Comparison of ENCODE assay signal across 42 mouse cellular contexts in the genomic region with DNA sequence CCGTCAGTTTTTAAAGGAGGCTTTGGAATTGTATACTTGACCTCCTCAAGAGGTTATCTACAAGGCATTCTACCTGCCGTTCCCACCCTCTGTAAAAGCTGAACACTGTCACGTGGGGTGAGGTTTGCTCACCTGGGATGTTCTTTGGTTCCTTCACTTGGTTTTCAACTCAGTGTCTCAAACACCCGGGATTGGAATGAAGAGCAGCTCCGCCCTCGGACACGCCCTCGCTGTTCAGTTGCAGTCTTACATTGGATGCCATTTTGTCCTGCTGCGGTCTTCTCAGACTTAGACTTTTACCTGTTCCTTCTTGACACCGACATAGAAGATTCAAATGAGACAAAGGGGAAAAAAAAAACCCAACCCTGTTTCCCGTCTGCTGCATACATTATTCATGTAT. TPM values are rescaled to one million over a fixed set of nuclear protein-coding genes. Genes with fewer than 3 reads are reported as not detected.
DNase-seq lines count a peak whose midpoint lies in the region; ATAC-seq and TF ChIP-seq lines count a peak whose summit lies in the region.
"Had no signal": no experiment of that assay in that cellular context is flagged by ENCODE, and none has a peak within 500 bp of the region (broad histone marks: within the 10 kb centered on the region; RNA-seq: fewer than 3 reads in every experiment).

No protein-coding gene starts in this region.

- WGBS in lung, embryonic 14.5 days, result 37% methylated on average over 11 of the region's 11 CpGs
- WGBS in stomach, postnatal 0 days, result 35% methylated on average over 11 of the region's 11 CpGs

- H3K4me3 ChIP-seq in lung, embryonic 14.5 days (ENCODE audit: low read depth, low read length), result no peak overlapping the region
- peak overlapping the region; percentile 20 for H3K4me3 ChIP-seq in E14TG2a.4 (replicated peaks; ENCODE audit: low read length)
- H3K4me3 ChIP-seq in stomach, postnatal 0 days (ENCODE audit: low read depth, low read length), result no peak overlapping the region
- H3K4me3 ChIP-seq: embryonic facial prominence, embryonic 10.5 days; embryonic facial prominence, embryonic 15.5 days; forebrain, embryonic 12.5 days; heart, embryonic 10.5 days; heart, embryonic 15.5 days; hindbrain, embryonic 12.5 days; limb, embryonic 12.5 days; liver, embryonic 15.5 days; myocyte; neural tube, embryonic 12.5 days had no signal

- no peaks in the 10 kb centered on the region for H3K4me1 ChIP-seq in lung, embryonic 14.5 days (ENCODE audit: insufficient read depth)
- H3K4me1 ChIP-seq in E14TG2a.4 (replicated peaks; ENCODE audit: low read depth, low read length), result peaks cover 72% of the 10 kb centered on the region
- H3K4me1 ChIP-seq in stomach, postnatal 0 days (replicated peaks; ENCODE audit: control insufficient read depth, insufficient read depth), result no peaks in the 10 kb centered on the region
- H3K4me1 ChIP-seq: embryonic facial prominence, embryonic 15.5 days; heart, embryonic 10.5 days; heart, embryonic 15.5 days; hindbrain, embryonic 12.5 days; liver, embryonic 15.5 days; neural tube, embryonic 12.5 days had no signal

- peak; percentile 54 for DNase-seq in lung, embryonic 14.5 days
- DNase-seq in lung, postnatal 14 days, result no peak
- DNase-seq in R1 (ENCODE audit: low read depth, low spot score), result peak; percentile 98
- DNase-seq in stomach, postnatal 0 days (ENCODE audit: low spot score), result peak; percentile 25
- DNase-seq in spleen, adult 18-20 months, result no peak
- no peak for DNase-seq in heart, postnatal 14 days
- DNase-seq: adrenal gland, adult 8-10 months; cerebellum, adult 8-10 months; cerebellum, postnatal 25 days; gastrocnemius, postnatal 25 days; heart, adult 11 months; heart, postnatal 36 days; kidney, adult 9 months; kidney, postnatal 10 days; right cerebral cortex, adult 18-20 months; thymus, adult 18-20 months; thymus, postnatal 36 days had no signal

- no peaks in the 10 kb centered on the region for H3K36me3 ChIP-seq in lung, embryonic 14.5 days (ENCODE audit: insufficient read depth)
- H3K36me3 ChIP-seq in E14TG2a.4 (ENCODE audit: insufficient read depth, low read length), result peaks cover 45% of the 10 kb centered on the region
- no peaks in the 10 kb centered on the region for H3K36me3 ChIP-seq in stomach, postnatal 0 days (ENCODE audit: control insufficient read depth, insufficient read depth, low read length)
- H3K36me3 ChIP-seq: embryonic facial prominence, embryonic 10.5 days; embryonic facial prominence, embryonic 15.5 days; forebrain, embryonic 12.5 days; heart, embryonic 10.5 days; heart, embryonic 15.5 days; hindbrain, embryonic 12.5 days; limb, embryonic 12.5 days; liver, embryonic 15.5 days; neural tube, embryonic 12.5 days had no signal

- ATAC-seq in lung, embryonic 14.5 days (ENCODE audit: insufficient read depth), result peak; percentile 35; the same call in 1 of the 2 replicates
- ATAC-seq in stomach, postnatal 0 days (ENCODE audit: low FRiP score, low TSS enrichment), result no peak
- ATAC-seq: activated CD4-positive, CD25-positive, alpha-beta regulatory T cell, adult 4 months; hindbrain, postnatal 0 days; intestine, postnatal 0 days; Patski had no signal

- no peak overlapping the region for H3K9ac ChIP-seq in lung, embryonic 14.5 days
- no peak overlapping the region for H3K9ac ChIP-seq in stomach, postnatal 0 days (ENCODE audit: low read length)
- H3K9ac ChIP-seq: embryonic facial prominence, embryonic 15.5 days; forebrain, embryonic 12.5 days; heart, embryonic 15.5 days; hindbrain, embryonic 12.5 days; limb, embryonic 12.5 days; liver, embryonic 15.5 days; neural tube, embryonic 12.5 days had no signal

- peak overlapping the region; percentile 31; the same call in 1 of the 2 replicates for H3K4me2 ChIP-seq in lung, embryonic 14.5 days
- no peak overlapping the region for H3K4me2 ChIP-seq in stomach, postnatal 0 days (replicated peaks; ENCODE audit: low read depth)
- H3K4me2 ChIP-seq: embryonic facial prominence, embryonic 15.5 days; forebrain, embryonic 12.5 days; heart, embryonic 15.5 days; hindbrain, embryonic 12.5 days; limb, embryonic 12.5 days; liver, embryonic 15.5 days; midbrain, embryonic 11.5 days; neural tube, embryonic 12.5 days had no signal

- no peaks in the 10 kb centered on the region for H3K27me3 ChIP-seq in lung, embryonic 14.5 days (ENCODE audit: insufficient read depth, low read length)
- H3K27me3 ChIP-seq in E14TG2a.4 (ENCODE audit: insufficient read depth, low read length), result no peaks in the 10 kb centered on the region
- H3K27me3 ChIP-seq in stomach, postnatal 0 days (ENCODE audit: control insufficient read depth, insufficient read depth, low read length), result no peaks in the 10 kb centered on the region
- H3K27me3 ChIP-seq: embryonic facial prominence, embryonic 15.5 days; forebrain, embryonic 12.5 days; heart, embryonic 15.5 days; hindbrain, embryonic 12.5 days; limb, embryonic 12.5 days; liver, embryonic 15.5 days; neural tube, embryonic 12.5 days had no signal

- TF ChIP-seq EP300 in stomach, postnatal 0 days (optimal IDR thresholded peaks at IDR 0.05), result no peak

- intact Hi-C loops in heart, postnatal 14 days (cut with DNase I), result no loop called here

- no peaks in the 10 kb centered on the region for H3K9me3 ChIP-seq in lung, embryonic 14.5 days (ENCODE audit: low read depth, low read length)
- H3K9me3 ChIP-seq in E14TG2a.4 (ENCODE audit: low read length), result no peaks in the 10 kb centered on the region
- no peaks in the 10 kb centered on the region for H3K9me3 ChIP-seq in stomach, postnatal 0 days (ENCODE audit: control insufficient read depth, low read length)
- H3K9me3 ChIP-seq: embryonic facial prominence, embryonic 10.5 days; embryonic facial prominence, embryonic 15.5 days; forebrain, embryonic 12.5 days; heart, embryonic 10.5 days; heart, embryonic 15.5 days; hindbrain, embryonic 12.5 days; limb, embryonic 12.5 days; liver, embryonic 15.5 days; neural tube, embryonic 12.5 days had no signal

- TF ChIP-seq CTCF in lung, embryonic 14.5 days (IDR thresholded peaks at IDR 0.05; ENCODE audit: low read depth), result no peak
- no peak for TF ChIP-seq CTCF in E14TG2a.4 (conservative IDR thresholded peaks at IDR 0.05; ENCODE audit: low read length)
- no peak for TF ChIP-seq CTCF in stomach, postnatal 0 days (IDR thresholded peaks at IDR 0.05; ENCODE audit: low read depth)

- no peak overlapping the region for H3K27ac ChIP-seq in lung, embryonic 14.5 days (ENCODE audit: low read depth)
- no peak overlapping the region for H3K27ac ChIP-seq in stomach, postnatal 0 days (replicated peaks)
- H3K27ac ChIP-seq: embryonic facial prominence, embryonic 10.5 days; embryonic facial prominence, embryonic 15.5 days; forebrain, embryonic 12.5 days; heart, embryonic 10.5 days; heart, embryonic 15.5 days; hindbrain, embryonic 12.5 days; hindbrain, postnatal 0 days; limb, embryonic 12.5 days; liver, embryonic 15.5 days; neural tube, embryonic 12.5 days had no signal

RNA-seq across cellular contexts. Expression of a gene that starts 30.6 kb away (rescaled TPM):
- 6.5 and 6.9 TPM in 2 replicates for polyA plus RNA-seq in lung, embryonic 14.5 days (2014; fragmentation: Nextera tagmentation; extraction: Ambion mirVana)
- 1.9 and 2.2 TPM in 2 replicates for polyA plus RNA-seq in stomach, postnatal 0 days (2015; fragmentation: Nextera tagmentation; extraction: Ambion mirVana)
- total RNA-seq in heart, postnatal 14 days (2021), result 1 to 10 TPM; 1.1 to 1.6 TPM
- total RNA-seq: MEL had no signal
- polyA plus RNA-seq: myocyte had no signal

RNA-seq across cellular contexts. Expression of a gene that starts 34.6 kb away (rescaled TPM):
- not detected in 2 replicates for polyA plus RNA-seq in lung, embryonic 14.5 days (2014; fragmentation: Nextera tagmentation; extraction: Ambion mirVana)
- 0.28 and 0.56 TPM in 2 replicates for polyA plus RNA-seq in stomach, postnatal 0 days (2015; fragmentation: Nextera tagmentation; extraction: Ambion mirVana)
- total RNA-seq in heart, postnatal 14 days (2021), result under 1 TPM in 1 of 2 experiments, not detected in 1; 0.48 TPM
- total RNA-seq: adrenal gland, adult 8-10 months; gastrocnemius, adult 18-20 months; gastrocnemius, postnatal 25 days; heart, postnatal 36 days; layer of hippocampus, postnatal 10 days; left cerebral cortex, adult 18-20 months; left cerebral cortex, postnatal 14 days; megakaryocyte progenitor cell, adult 5-6 weeks; MEL had no signal
- polyA plus RNA-seq: activated CD4-positive, CD25-positive, alpha-beta regulatory T cell, adult 4 months; hindbrain, postnatal 0 days; intestine, postnatal 0 days; liver, adult 2 months; liver, embryonic 15.5 days; midbrain, postnatal 0 days; myocyte; spleen, adult 2 months had no signal

RNA-seq across cellular contexts. Expression of a gene that starts 55.0 kb away (rescaled TPM):
- not detected in 2 replicates for polyA plus RNA-seq in lung, embryonic 14.5 days (2014; fragmentation: Nextera tagmentation; extraction: Ambion mirVana)
- not detected in 2 replicates for polyA plus RNA-seq in stomach, postnatal 0 days (2015; fragmentation: Nextera tagmentation; extraction: Ambion mirVana)
- not detected for total RNA-seq in heart, postnatal 14 days (2021)
- total RNA-seq: adrenal gland, adult 8-10 months; gastrocnemius, adult 18-20 months; gastrocnemius, postnatal 25 days; heart, postnatal 36 days; hindbrain, postnatal 0 days; layer of hippocampus, postnatal 10 days; left cerebral cortex, adult 18-20 months; left cerebral cortex, postnatal 14 days; liver, adult 2 months; megakaryocyte progenitor cell, adult 5-6 weeks; MEL; midbrain, postnatal 0 days had no signal
- polyA plus RNA-seq: activated CD4-positive, CD25-positive, alpha-beta regulatory T cell, adult 4 months; embryonic facial prominence, embryonic 10.5 days; embryonic facial prominence, embryonic 15.5 days; forebrain, embryonic 12.5 days; heart, embryonic 10.5 days; heart, embryonic 15.5 days; hindbrain, postnatal 0 days; intestine, postnatal 0 days; liver, adult 2 months; liver, embryonic 15.5 days; midbrain, embryonic 11.5 days; midbrain, postnatal 0 days; myocyte; Patski; spleen, adult 2 months had no signal

Comparison
In these comparisons a context has a peak if more than half of its experiments do, and no peak if none do; other contexts are left out.
1. DNase-seq: peak in lung, embryonic 14.5 days (single experiment), R1 (single experiment) and stomach, postnatal 0 days (single experiment); none in lung, postnatal 14 days (single experiment), spleen, adult 18-20 months (0 of 2) and heart, postnatal 14 days (0 of 2).